Mouse (Mus musculus) ovary, adult 2 months (tissue): Measurements from ENCODE around the gene Pou5f2. TPM values are rescaled to one million over a fixed set of nuclear protein-coding genes. Genes with fewer than 3 reads are reported as not detected.

Experiments used
- polyA plus RNA-seq: library from polyadenylated mRNA; depleted of rRNA; stranded (reverse); fragments of >200 nt; gene quantifications from 2 replicates; pipeline ENCODE4 v1.2.3, GENCODE M21; 2012; rRNA removed

Gene Pou5f2
- polyA plus RNA-seq, result 0.16 and 0.18 TPM in 2 replicates

GRCm38 (mm10) chr13:78024683-78025294, at the start of gene Pou5f2:
Gene Pou5f2, plus strand, starts transcription at chr13:78024902.

Other genes with a start within 250 kb of the Pou5f2 start
- 52.0 and 70.4 TPM in 2 replicates for gene Nr2f1, start 174.9 kb downstream of the Pou5f2 start, polyA plus RNA-seq